Mouse (Mus musculus) small intestine, adult 10 weeks (tissue): ENCODE results near the gene Rsrc1. TPM values are rescaled to one million over a fixed set of nuclear protein-coding genes. Genes with fewer than 3 reads are reported as not detected.

Source experiments
- polyA plus RNA-seq: library from polyadenylated mRNA; stranded (reverse); fragments of 350-450 nt; fragmentation: Illumina TruSeq; extraction: RNeasy Lipid Tissue Mini Kit (QIAGEN cat#74804); gene quantifications from one replicate; pipeline ENCODE4 v1.2.3, GENCODE M21; 2014; ENCODE audit warnings: low replicate concordance

Rsrc1 gene
- polyA plus RNA-seq: 20.5 TPM

GRCm38 (mm10) chr3:66981101-66981661 is at the start of gene Rsrc1:
TSS of gene Rsrc1 (plus strand) at chr3:66981390.

DNA sequence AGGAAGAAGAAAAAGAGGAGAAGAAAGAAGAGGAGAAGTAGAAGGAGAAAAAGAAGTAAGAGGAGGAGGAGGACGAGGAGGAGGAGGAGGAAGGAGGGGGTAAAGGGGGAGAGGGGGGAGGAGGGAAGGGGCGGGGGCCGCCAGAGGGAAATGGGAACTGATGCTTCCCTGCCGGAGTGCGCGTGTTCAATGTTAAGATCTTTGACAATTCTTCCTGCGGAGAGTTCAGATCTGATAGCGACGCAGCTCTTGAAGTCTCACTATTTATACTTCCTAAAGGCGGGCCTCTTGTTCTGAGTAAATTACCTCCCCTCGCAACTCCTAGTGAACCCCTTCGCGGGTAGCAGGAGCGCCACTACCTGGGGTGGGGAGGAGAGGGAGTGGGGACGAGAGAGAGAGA is 516 bp downstream of the Rsrc1 start, which contains the start of gene Shox2:
Gene Shox2, minus strand, starts transcription at position 66 of the 400 bp plus-strand sequence.

DNA sequence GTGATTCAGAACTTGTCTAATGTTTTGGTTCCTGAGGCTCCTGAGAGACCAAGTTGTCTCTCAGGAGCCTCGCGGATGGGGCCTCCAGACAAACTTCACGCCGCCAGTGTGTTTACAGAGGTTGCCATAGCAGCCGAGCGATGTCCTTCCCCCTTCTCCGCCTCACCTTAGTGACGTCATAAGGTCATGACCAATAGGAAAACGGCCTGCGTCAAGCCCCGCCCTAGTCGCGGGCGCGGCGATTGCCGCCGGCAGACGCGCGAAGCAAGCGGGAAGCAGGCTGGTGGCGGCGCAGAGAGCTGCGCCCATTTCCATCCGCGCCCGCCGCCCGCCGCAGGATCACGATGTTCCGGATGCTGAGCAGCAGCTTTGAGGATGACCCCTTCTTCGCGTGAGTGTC is 392.7 kb downstream of the Rsrc1 start, which contains the start of gene Mlf1:
Gene Mlf1, plus strand, starts transcription at position 226 of the 400 bp plus-strand sequence.

GRCm38 (mm10) chr3:67375063-67375462 is 393.9 kb downstream of the Rsrc1 start, which contains the start of gene Gm17402:
TSS of gene Gm17402 (minus strand) at chr3:67375163.

Other genes with a start within 250 kb of the Rsrc1 start
- not detected for gene Shox2, start 381 bp downstream of the Rsrc1 start, polyA plus RNA-seq